Mouse (Mus musculus) neutrophil, adult 5-6 weeks (primary cell): Measurements from ENCODE around the gene Tmem176b. TPM values are rescaled to one million over a fixed set of nuclear protein-coding genes. Genes with fewer than 3 reads are reported as not detected.
"Not testable (repeated sequence)": the region's sequence is repeated elsewhere in the genome, so short reads cannot be mapped to it uniquely, and the experiment has no call there.

Experiments
- ATAC-seq: fragments of 151-379, 151-347 bp; 2 replicates; pipeline ENCODE4 v1.8.0; 2017; ENCODE audit warnings: mild to moderate bottlenecking, moderate TSS enrichment; ENCODE audit not compliant: insufficient number of reproducible peaks, poor library complexity, low FRiP score, severe bottlenecking; ENCODE audit errors: extremely low read depth
- total RNA-seq: library from RNA; stranded (forward); fragments of 200-1000 nt; gene quantifications from 2 replicates; pipeline ENCODE4 v1.2.3, GENCODE M21; 2017

Gene Tmem176b
- total RNA-seq: 11.2 and 14.4 TPM in 2 replicates

DNA sequence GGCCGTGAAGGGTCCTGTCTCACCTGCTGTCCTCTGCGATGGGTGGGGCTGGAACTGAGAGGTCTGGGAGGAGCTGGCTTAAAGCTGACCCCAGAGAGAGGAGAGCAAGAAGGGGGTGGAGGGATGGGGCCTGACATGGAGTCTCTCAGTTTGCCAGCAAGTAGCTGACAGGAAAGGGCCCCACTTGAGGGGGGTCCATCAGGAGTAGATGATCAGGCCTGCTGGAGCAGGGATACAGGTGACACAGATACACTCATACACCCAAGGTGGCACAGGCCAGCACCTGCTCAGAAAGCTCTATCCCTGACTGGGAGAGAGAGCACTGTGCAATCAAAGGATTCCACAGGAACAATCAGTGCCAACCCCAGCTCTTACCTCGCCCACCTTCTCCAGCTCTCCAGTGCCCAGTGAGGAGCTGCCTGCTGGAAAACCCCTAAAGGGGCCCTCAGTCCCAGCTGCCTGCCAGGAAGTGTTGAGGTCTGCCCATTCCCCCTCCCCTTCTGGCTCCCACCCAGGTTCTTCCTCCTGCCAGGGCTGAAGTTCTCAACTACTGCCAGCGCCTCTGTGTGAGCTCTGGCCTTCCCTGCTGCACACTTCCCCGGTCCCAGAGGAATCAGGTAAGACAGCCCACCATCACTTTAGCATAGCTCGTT, at the start of gene Tmem176b:
TSS of gene Tmem176b (minus strand) at position 524 of the 653 bp plus-strand sequence.
- ATAC-seq: no peak

DNA sequence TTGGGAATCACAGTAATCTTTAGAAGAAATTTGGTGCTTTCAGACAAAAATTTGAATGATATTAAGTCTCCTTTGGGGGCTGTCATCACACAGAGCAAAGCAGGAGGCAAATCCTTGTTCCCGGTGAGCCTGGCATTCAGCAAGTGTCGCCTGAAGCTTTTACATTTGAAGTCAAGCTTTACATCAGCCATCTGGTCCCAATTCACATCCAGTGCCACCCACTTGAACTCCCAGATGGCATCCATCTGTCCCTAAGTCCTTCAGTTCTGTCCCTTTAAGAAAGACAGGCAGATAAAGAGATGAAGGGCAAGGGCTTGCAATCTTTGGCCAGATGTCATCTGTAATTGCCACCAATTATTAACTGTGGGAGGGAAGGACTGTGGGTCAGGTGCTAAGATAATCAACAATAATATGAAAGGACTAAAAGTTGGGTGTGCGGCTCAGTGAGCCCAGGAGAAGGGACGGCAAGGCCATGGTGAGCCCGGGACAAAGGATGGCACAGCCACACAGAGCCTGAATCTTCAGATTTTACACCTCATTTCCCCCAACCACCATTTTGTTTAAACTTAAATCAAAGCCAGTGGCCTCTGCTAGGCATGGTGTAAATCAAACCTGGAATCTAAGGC, 35.3 kb upstream of the Tmem176b start:
- ATAC-seq: no peak

GRCm38 (mm10) chr6:48875515-48875914, 34.2 kb upstream of the Tmem176b start:
- no peak for ATAC-seq

GRCm38 (mm10) chr6:48874576-48874975, 33.3 kb upstream of the Tmem176b start:
- ATAC-seq: no peak

DNA sequence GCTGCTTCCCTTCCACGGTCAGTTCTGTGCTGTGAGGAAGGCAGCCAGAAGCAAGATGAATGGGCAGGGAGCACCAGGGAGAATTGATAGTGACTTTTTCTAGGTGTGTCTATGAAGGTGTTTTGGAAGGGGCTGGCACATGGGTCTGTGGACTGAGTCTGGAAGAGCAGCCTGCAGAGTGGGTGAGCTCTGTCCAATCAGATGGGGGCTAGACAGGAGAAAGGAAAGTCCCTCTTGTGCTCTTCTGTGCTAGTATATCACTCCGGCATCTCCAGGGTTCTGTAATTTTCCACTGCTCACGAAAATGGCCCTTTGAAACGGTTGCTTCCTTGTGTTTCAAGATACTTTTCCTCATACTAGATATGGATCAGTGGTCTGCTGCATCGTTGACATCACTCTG, 31.3 kb upstream of the Tmem176b start, which contains the start of gene Aoc1:
TSS of gene Aoc1 (plus strand) at position 301 of the 400 bp plus-strand sequence.
- ATAC-seq: no peak

DNA sequence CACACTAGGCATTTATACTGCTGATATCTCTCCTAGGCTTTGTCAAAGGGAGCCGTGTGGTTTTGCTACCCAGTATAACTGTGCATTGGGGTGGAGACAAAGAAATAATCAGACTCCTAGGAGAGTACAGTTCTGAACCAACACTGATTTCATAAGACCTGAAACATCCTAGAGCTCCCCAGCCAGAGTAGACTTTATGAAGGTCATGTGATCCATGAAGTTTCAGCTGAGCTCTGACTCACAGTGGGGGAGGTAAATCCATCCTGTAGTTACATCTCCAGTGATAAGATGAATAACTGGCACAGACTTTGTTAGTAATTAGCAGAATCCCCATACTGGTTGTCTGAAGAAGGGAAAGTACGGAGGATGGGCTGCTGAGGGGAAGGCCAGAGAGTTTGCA, 28.5 kb upstream of the Tmem176b start:
- no peak for ATAC-seq

GRCm38 (mm10) chr6:48867158-48867557, 25.9 kb upstream of the Tmem176b start:
- ATAC-seq: no peak

DNA sequence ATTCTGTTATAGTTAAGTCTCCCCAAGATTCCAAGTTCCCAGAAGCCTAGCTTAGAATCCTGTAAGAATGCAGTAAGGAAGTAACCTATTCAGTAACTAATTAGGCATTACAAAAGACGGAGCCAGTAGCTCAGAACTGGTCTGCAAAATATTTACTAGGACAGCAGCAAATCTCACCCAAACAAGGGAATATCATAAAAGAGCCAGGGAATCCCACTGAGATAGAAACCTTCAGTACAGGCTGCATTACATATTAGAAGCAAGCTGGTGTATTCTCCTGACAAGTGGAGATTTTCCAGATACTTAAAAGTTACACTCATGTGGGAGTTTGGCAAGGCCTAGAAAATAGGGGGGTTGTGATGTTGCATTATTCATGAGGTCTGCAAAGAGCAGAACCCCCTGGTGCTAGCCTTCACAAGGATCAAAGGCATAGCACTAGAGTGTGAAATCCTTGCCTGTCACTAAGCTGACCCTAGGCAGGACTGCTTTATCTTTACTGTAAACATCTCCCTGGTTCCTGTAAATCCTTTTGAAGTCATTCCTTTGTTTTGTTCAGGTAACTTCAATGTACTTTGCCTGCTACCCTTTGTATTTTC, 25.2 kb upstream of the Tmem176b start:
- ATAC-seq: not testable (repeated sequence)

DNA sequence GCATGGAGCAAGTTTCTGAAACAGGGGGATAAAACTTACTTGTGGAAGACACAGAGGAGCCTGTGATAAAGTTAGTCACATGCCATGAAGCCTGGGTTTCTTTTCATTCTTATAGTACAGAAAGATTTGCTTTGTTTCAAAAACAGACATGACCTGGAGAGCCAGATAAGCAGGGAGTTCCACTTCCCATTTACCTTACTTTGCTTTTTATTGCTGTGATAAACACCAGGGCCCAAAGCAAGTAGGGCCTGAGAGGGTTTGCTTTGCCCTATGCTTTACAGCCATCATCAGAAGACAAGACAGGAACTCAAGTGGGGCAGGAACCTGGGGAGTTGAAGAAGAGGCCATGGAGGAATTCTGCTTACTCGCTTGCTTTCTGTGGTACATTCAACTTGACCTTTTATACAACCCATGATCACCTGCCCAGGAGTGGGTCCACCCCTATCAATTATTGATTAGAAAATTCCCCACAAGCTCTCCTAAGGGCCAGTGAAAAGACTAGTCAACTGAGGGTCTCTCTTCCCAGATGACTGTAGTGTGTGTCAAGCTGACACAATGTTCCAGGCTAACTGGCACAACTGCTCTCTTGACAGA, 24.0 kb upstream of the Tmem176b start:
- ATAC-seq: no peak

GRCm38 (mm10) chr6:48864723-48865122, 23.4 kb upstream of the Tmem176b start:
- no peak for ATAC-seq

- ATAC-seq: no peak
Observed at GRCm38 (mm10) chr6:48864181-48864580, 22.9 kb upstream of the Tmem176b start.

DNA sequence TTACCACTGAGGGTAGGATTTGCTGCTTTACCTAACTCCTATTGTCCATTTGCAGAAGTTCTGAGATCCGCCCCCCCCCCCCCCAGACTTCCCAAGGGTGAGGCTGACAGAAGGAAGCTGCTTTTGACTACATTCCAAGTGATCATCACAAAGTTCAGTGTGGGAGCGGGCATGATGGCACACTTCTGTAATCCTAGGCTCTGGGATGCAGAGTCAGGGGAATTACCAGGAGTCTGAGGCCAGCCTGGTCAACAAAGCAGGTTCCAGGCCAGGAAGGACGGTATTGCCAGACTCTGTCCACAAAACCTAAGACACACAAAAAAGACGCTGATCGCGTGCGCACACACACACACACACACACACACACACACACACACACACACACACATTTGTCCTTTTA, 22.2 kb upstream of the Tmem176b start:
- ATAC-seq: no peak

- ATAC-seq: no peak
Observed at GRCm38 (mm10) chr6:48862816-48863215, 21.5 kb upstream of the Tmem176b start.

GRCm38 (mm10) chr6:48861616-48862280, 20.5 kb upstream of the Tmem176b start:
- no peak for ATAC-seq

GRCm38 (mm10) chr6:48860851-48861250, 19.6 kb upstream of the Tmem176b start:
- no peak for ATAC-seq

DNA sequence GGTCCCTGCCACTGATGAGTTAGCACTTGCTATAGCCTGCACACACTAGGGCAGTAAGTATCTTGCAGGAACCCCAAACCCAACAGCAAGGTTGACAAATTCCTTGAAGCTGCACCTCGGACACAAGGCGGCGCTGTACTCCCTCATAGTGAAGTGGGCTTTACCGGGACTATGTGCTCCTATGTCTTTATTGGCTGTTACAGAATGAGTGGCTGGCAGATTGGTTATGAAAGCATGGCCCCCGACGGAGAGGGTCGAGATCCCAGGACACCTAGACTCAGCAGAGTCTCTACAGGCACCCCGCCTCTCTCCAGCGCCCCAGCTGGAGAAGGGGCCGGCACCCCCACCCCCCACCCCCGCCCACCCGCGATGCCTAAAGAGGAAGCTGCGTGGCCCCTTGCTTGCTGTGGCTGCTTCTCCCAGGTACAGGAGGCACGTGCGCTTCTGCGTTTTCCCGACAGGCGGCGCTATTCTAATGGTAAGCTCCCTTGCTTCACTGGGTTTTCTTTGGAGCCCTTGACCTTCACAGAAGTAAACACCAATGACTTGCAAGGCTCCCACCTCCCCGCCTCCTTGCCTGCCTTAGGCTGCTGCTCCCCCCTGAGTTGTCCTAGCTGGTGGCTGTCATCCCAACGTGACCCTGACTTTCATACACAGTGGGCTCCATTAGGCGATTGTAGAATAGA, 19.0 kb upstream of the Tmem176b start:
- ATAC-seq: peak; percentile 31; the same call in 1 of the 2 replicates

DNA sequence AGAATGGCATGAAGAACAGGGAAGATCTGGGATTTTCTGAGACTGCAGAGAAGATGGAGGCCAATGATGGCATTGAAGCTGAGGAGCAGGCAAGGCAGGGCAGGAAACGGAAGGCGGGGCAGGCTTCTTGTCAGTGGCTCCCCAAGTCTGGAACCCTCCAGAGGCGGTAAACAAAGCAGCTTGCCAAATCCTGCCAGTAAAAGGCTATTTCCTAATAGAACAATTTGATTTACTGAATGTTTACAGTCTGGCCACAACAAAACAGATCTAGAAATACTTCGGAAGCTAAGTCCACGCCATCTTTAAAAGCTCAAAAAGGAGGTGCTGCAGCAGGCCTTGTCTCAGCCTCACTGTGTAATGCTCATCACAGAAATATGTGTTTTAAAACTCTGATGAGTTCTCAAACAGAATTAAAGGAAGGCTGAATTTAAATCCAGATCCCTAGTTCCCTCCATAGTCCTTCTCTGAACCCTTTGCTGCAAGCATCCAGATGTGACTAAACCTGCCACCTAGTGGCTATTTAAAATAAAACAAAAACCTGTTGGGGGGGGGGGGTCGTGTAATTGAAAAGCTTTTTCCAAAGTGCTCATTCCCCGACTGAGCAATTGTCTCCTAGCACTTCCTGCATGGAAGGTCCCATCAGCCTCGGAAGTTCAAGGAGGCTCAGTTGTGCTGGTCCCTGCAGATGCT, 16.5 kb upstream of the Tmem176b start:
- ATAC-seq: no peak

DNA sequence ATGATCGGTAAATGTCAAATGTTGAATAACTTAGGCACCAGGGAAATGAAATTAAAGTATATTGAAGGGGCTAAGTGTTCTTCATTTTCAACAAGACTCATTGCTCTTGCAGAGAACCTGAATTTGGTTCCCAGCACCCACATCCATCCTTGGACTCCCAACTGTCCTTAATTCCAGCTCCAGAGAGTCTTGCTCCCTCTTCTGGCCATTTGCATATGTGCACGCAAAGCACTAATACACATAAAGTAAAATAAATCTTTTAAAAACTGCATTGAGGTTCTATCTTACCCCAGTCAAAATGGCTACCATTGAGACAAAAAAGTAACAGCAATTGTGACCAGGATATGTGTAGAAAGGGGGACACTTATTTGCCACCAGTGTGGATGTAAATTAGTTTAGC, 12.9 kb upstream of the Tmem176b start:
- ATAC-seq: no peak
